Mouse (Mus musculus): Measurements from ENCODE around the gene Fgfr2. TPM values are rescaled to one million over a fixed set of nuclear protein-coding genes. Genes with fewer than 3 reads are reported as not detected.
A peak's percentile ranks its signal among the peaks of the same experiment; 100 is the strongest.

Gene Fgfr2
- polyA plus RNA-seq, 1 experiment = 114 TPM

DNA sequence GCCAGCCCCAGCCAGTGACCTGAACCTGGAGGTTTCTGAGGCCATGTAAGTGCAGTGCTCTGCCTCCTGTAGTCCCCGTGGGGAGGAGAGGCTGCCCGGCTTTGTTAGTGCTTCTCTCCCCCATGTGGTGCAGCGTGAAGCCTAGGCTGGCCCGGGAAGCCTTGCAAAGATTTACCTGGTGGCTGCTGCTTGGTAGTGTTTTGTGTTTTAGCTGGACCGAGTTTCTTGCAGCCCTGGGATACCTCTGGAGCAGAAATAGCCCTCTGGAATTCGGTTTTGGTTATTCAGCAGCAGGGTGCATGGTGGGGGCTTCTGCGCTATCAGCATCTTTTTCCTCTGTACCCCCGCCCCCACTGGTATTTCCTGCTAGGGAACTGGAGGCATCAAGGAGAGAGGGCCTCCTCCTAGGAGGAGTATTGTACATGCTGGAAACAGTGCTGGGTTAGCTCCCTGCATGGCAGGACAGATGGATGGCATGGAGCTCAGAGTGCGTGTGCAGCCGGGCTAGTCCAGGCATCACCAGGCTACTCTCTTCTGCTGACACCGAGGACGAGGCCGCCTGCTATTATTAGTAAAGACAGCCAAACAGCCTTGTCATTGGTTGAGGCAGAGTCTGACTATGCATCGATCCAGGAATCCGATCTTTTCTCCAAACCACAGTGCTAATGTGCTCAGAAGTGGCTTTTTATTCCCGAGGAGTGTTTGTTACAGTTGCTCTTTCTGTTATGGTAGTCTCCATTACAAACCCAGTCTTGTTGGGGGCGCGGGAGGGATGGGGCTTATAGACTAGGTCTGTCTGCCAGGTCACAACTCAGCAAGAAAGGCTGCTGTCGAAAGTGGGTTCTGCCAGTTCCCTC lies 2430.0 kb downstream of the Fgfr2 start:
- TF ChIP-seq POLR2A (IDR thresholded peaks at IDR 0.05; ENCODE audit: borderline replicate concordance, extremely low read depth, low read depth, low read length) = no peak
- no peak for TF ChIP-seq CTCF (IDR thresholded peaks at IDR 0.05; ENCODE audit: insufficient read depth, low read length)
- 0 out of 2 replicates have a peak, but pooled peaks cover 7% of the 10 kb centered on the region for H3K4me1 ChIP-seq (ENCODE audit: control insufficient read depth, insufficient read depth, low read length)
- WGBS = 29% methylated on average over 19 of the region's 19 CpGs
- DNase-seq = no peak
- no peak overlapping the region for H3K4me3 ChIP-seq (replicated peaks; ENCODE audit: extremely low read depth, low read depth, low read length)

DNA sequence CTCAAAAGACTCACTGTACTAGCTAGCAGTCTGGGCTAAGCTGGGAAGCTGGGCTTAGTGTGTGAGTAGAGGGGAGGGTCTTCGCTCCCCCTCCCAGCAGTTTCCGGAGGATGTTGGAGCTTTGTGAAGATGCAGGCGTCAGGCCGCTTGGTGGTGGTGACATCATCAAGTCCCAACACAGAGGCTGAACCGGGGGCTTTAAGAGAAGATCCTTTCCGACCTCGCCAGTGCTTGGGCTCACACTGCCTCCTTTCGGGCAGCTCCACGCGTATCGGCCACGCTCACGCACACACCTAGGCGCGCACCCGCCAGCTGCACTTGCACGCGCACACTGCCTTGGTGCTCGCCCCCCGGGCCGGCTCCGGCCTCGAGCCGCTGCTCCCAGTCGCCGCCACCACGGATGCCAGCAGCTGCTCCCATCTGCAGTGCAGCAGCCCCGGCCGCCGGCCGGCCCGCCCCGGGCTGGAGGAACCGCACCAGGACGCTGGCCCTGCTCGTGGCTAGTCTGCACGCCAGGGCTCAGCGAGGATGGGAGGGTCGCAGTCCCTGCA lies 2430.7 kb downstream of the Fgfr2 start:
- no peak for TF ChIP-seq CTCF (IDR thresholded peaks at IDR 0.05; ENCODE audit: insufficient read depth, low read length)
- H3K4me1 ChIP-seq (ENCODE audit: control insufficient read depth, insufficient read depth, low read length) = 0 out of 2 replicates have a peak, but pooled peaks cover 7% of the 10 kb centered on the region
- DNase-seq = no peak
- WGBS = 5% methylated on average over 38 of the region's 39 CpGs
- H3K4me3 ChIP-seq (replicated peaks; ENCODE audit: extremely low read depth, low read depth, low read length) = peak overlapping the region; percentile 0

DNA sequence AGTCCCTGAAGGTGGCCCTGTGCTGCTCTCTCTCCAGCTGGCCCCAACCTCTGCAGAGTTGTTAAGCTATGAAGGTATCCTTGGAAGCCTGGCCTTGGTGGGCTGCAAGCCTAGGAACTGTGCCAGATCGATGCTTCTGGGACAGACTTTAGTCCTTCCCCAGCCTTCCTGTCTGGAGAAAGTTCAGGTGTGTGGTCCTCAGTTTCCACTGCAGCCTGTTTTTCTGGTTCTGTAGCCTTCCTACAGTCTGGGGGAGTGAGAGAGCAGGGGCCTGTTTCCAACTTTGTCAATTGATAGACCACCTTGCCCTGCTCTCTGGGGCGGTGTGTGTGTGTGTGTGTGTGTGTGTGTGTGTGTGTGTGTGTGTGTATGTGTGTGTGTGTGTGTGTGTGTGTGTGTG lies 2431.2 kb downstream of the Fgfr2 start:
- DNase-seq = no peak
- Histone ChIP-seq H3K4me3 (replicated peaks; ENCODE audit: extremely low read depth, low read depth, low read length) (no peak overlapping the region), H3K4me1 (ENCODE audit: control insufficient read depth, insufficient read depth, low read length) (0 out of 2 replicates have a peak, but pooled peaks cover 6% of the 10 kb centered on the region)
- TF ChIP-seq CTCF (IDR thresholded peaks at IDR 0.05; ENCODE audit: insufficient read depth, low read length) (no peak), POLR2A (IDR thresholded peaks at IDR 0.05; ENCODE audit: borderline replicate concordance, extremely low read depth, low read depth, low read length) (no peak)
- WGBS = 43% methylated on average over 2 of the region's 2 CpGs

DNA sequence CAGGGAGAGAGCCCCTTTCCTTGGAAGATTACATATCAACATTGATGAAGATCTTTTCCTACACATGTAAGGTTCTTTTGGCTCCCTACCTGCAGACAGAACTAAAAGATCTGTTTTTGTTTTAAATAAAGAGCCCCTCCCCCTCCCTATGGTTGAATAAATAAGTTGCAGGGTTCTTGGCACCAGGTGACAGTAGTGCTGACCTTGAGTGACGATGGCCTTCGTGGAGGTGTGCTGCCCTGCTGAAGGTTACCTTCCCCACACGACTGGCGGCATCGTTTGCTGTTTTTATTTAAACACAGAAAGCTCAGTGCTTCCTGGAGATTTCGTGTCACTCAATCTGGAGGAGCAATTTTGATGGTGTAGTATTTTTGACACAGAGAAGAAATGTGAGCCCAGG lies 2432.3 kb downstream of the Fgfr2 start:
- no peak overlapping the region for H3K4me3 ChIP-seq (replicated peaks; ENCODE audit: extremely low read depth, low read depth, low read length)
- 0 out of 2 replicates have a peak, but pooled peaks cover 5% of the 10 kb centered on the region for H3K4me1 ChIP-seq (ENCODE audit: control insufficient read depth, insufficient read depth, low read length)
- no peak for DNase-seq
- TF ChIP-seq CTCF (IDR thresholded peaks at IDR 0.05; ENCODE audit: insufficient read depth, low read length) = no peak
- WGBS = 61% methylated on average over 6 of the region's 6 CpGs

DNA sequence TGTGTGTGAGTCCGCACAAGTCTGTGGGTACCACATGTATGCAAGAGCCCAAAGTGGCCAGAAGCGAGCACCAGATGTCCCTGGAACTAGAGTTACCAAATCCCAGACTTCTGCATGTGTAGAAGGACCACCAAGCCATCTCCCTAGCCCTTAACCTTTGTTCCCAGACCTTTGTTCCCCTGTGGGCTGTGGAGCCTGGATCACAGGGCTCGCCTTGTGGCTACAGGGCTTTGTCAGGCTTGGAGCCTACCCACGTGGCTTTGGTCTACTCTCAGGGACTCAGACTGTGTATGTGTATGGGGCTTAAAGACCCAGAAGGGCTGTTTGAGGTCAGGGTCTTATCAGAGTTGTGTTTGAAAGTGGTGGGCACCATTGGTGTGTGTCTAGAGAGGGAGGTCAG lies 2434.5 kb downstream of the Fgfr2 start:
- 0 out of 2 replicates have a peak, but pooled peaks cover 5% of the 10 kb centered on the region for H3K4me1 ChIP-seq (ENCODE audit: control insufficient read depth, insufficient read depth, low read length)
- DNase-seq = no peak
- no peak overlapping the region for H3K4me3 ChIP-seq (replicated peaks; ENCODE audit: extremely low read depth, low read depth, low read length)
- no peak for TF ChIP-seq POLR2A (IDR thresholded peaks at IDR 0.05; ENCODE audit: borderline replicate concordance, extremely low read depth, low read depth, low read length)
- TF ChIP-seq CTCF (IDR thresholded peaks at IDR 0.05; ENCODE audit: insufficient read depth, low read length) = no peak
- WGBS = 86% methylated on average over 4 of the region's 4 CpGs

DNA sequence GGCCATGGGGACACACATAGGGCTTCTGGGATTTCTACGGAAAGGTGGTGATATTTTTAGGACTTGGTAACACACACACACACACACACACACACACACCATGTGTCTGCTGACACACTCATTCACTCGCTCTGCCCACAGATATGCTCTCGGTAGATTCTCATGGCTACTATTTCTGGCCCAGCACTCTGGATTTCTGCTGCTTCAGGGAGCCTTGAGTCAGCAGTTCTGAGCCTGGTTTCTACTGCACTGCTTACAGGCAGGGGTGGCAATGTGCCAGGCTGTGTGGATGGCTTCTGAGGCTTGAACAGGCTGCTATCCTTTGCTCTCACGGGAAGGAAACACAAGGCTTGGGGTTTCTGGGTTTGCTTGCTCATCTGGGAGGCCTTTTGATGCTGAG lies 2441.4 kb downstream of the Fgfr2 start:
- DNase-seq = no peak
- WGBS = 54% methylated on average over 4 of the region's 4 CpGs

DNA sequence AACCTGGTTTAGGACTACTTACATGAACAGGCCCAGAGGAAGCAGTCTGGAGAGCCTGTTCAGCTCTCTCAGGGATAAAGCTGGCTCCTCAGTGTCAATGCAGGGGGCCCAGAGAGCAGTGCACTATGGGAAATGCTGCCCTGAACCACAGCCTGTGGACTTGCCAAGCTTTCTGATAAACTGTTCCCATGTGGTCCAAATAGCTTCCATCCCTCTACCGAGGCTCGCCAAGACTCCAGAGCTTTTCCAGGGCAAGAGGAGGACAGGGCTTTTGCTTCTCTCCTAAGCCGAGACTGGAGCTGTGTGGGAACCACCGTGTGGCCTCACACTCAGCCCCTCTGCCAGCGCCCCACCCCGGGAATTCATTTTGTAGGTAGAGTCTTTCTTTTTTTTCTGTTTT lies 2444.7 kb downstream of the Fgfr2 start:
- H3K4me3 ChIP-seq (replicated peaks; ENCODE audit: extremely low read depth, low read depth, low read length) = no peak overlapping the region
- WGBS = 72% methylated on average over 6 of the region's 6 CpGs
- TF ChIP-seq POLR2A (IDR thresholded peaks at IDR 0.05; ENCODE audit: borderline replicate concordance, extremely low read depth, low read depth, low read length) (no peak), CTCF (IDR thresholded peaks at IDR 0.05; ENCODE audit: insufficient read depth, low read length) (no peak)
- no peak for DNase-seq
- no peaks in the 10 kb centered on the region for H3K4me1 ChIP-seq (ENCODE audit: control insufficient read depth, insufficient read depth, low read length)

More for the DNA sequence above, 2441.4 kb downstream of the Fgfr2 start:
- Histone ChIP-seq H3K4me3 (replicated peaks; ENCODE audit: extremely low read depth, low read depth, low read length) (no peak overlapping the region), H3K4me1 (ENCODE audit: control insufficient read depth, insufficient read depth, low read length) (no peaks in the 10 kb centered on the region)
- TF ChIP-seq CTCF (IDR thresholded peaks at IDR 0.05; ENCODE audit: insufficient read depth, low read length) (no peak), POLR2A (IDR thresholded peaks at IDR 0.05; ENCODE audit: borderline replicate concordance, extremely low read depth, low read depth, low read length) (no peak)

DNA sequence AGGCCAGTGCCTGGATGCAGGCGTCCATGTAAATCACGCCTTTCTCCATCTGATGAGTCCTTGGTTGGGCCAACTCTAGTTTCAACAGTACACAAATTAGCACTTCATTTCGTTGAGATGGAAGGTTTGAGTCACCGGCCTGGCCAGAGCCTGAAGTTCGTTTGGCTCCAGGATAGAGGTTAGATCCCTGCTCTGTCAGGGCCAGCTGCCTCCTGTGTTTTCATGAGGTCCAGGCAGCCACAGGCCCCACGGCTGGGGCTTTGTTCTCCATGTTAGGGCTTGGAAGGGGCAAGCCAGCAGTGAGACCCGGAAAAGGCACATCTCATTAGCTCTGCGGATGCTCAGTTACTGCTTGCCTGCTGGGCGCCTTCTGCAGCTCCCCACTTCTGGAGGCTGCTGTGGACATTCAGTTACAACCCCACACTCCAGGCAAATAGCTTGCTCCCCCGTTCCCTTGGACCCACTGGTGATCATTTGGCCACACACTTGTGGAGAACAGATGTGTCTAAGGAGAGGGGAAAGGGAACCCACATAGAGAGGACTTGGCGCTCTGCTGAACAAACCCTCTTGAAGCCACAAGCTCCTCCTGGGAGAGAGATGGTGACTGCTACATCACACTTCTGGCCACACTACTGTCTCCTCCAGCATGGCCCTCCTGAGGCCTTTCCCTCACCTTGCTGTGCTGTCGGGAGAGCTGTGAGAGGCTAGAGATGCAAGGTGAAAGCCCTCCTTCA lies 2445.4 kb downstream of the Fgfr2 start:
- Histone ChIP-seq H3K4me3 (replicated peaks; ENCODE audit: extremely low read depth, low read depth, low read length) (no peak overlapping the region), H3K4me1 (ENCODE audit: control insufficient read depth, insufficient read depth, low read length) (no peaks in the 10 kb centered on the region)
- 74% methylated on average over 12 of the region's 12 CpGs for WGBS
- TF ChIP-seq CTCF (IDR thresholded peaks at IDR 0.05; ENCODE audit: insufficient read depth, low read length) = no peak
- TF ChIP-seq POLR2A (IDR thresholded peaks at IDR 0.05; ENCODE audit: borderline replicate concordance, extremely low read depth, low read depth, low read length) = no peak
- DNase-seq = no peak

DNA sequence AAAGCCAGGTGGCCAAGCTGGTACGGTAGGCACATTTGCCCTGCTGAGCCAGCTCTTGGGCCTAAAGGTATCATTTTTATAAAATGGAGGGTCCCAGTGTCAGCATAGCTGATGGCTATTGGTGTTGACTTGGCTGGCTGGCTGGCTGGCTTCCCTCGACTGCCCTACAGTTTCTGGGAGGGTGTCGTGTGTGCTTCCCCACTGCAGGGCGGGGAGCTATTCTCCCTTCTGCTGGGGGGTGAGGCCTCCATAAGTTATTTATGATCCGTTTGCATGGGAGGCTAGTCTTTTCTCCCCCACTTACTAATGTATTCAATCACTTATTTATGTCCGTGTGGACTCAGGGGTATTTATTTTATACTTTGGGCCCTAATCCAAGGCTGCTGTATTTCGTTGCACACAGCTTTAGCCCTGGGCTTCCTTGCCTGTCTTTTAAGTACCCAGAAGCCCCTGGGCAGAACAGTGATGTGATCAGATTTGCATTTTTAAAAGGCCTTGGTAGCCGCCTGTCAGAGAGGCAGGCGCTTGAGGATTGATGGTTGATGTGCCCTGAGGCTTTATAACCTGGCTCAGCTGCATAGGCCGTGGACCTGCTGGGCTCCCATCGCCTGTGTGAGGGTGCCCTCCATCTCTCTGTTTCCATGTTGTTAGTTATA lies 2446.1 kb downstream of the Fgfr2 start:
- WGBS = 77% methylated on average over 11 of the region's 11 CpGs
- no peak for DNase-seq

More for the DNA sequence above, 2446.1 kb downstream of the Fgfr2 start:
- no peak for TF ChIP-seq POLR2A (IDR thresholded peaks at IDR 0.05; ENCODE audit: borderline replicate concordance, extremely low read depth, low read depth, low read length)
- Histone ChIP-seq H3K4me3 (replicated peaks; ENCODE audit: extremely low read depth, low read depth, low read length) (no peak overlapping the region), H3K4me1 (ENCODE audit: control insufficient read depth, insufficient read depth, low read length) (no peaks in the 10 kb centered on the region)
